Mouse (Mus musculus) bone marrow macrophage, adult 2 months (primary cell): ENCODE measurements around the gene Dst. TPM values are rescaled to one million over a fixed set of nuclear protein-coding genes. Genes with fewer than 3 reads are reported as not detected.

Experiments
- H3K27ac ChIP-seq: 2 replicates; pipeline ENCODE4 v1.5.1; 2012; ENCODE audit warnings: low read depth, low read length; ENCODE audit not compliant: insufficient read depth
- H3K4me1 ChIP-seq: 2 replicates; pipeline ENCODE4 v1.6.1; 2012; ENCODE audit warnings: low read length; ENCODE audit not compliant: control insufficient read depth, insufficient read depth
- H3K4me3 ChIP-seq: 2 replicates; pipeline ENCODE4 v1.5.1; 2012; ENCODE audit warnings: mild to moderate bottlenecking, low read length, moderate library complexity; ENCODE audit not compliant: insufficient read depth
- CTCF ChIP-seq: IDR thresholded peaks from 2 replicates; pipeline ENCODE4 v1.5.1; 2012; ENCODE audit warnings: low read depth, mild to moderate bottlenecking, low read length, moderate library complexity
- POLR2A ChIP-seq: IDR thresholded peaks from 2 replicates; pipeline ENCODE4 v1.6.1; 2012; ENCODE audit warnings: mild to moderate bottlenecking, low read depth, low read length, borderline replicate concordance
- polyA plus RNA-seq: library from polyadenylated mRNA; stranded (reverse); fragments of >200 nt; gene quantifications from 2 replicates; pipeline ENCODE4 v1.2.4, GENCODE M21; 2012; ENCODE audit not compliant: missing spikeins, insufficient read depth, insufficient read length

Dst gene
- polyA plus RNA-seq, 1 experiment, result 8.5 TPM

GRCm38 (mm10) chr1:34244678-34245077 is 336.7 kb downstream of the Dst start:
- Histone ChIP-seq H3K4me1 (no peaks in the 10 kb centered on the region), H3K4me3 (no peak overlapping the region), H3K27ac (no peak overlapping the region)
- TF ChIP-seq CTCF, result no peak
- no peak for TF ChIP-seq POLR2A

- Histone ChIP-seq H3K4me1 (no peaks in the 10 kb centered on the region), H3K4me3 (no peak overlapping the region), H3K27ac (no peak overlapping the region)
- TF ChIP-seq CTCF (no peak), POLR2A (no peak)
These were observed 338.1 kb downstream of the Dst start for GRCm38 (mm10) chr1:34245951-34246641.

- TF ChIP-seq CTCF (no peak), POLR2A (no peak)
- Histone ChIP-seq H3K27ac (no peak overlapping the region), H3K4me3 (no peak overlapping the region), H3K4me1 (no peaks in the 10 kb centered on the region)
These were observed 338.6 kb downstream of the Dst start for GRCm38 (mm10) chr1:34246642-34246987.

DNA sequence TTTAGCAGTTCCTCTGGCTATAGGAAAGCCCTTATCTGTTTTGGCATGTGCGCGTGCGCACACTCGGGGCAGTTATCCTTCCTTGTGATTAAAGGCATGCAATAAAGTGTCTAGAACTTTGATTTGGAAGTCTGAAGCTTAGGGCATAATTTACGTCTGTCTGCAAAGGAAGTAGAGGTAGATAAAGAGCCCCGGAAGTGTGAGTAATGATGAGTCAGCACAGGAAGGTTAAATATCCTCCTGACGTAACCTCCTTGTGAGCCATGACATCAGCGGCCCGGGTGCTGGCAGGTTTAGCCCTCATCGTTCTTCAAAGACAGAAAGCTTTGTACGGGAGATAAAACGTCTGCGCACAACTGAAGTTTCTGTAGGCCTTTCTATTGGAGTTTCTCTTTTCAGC is 343.1 kb downstream of the Dst start:
- no peak overlapping the region for H3K27ac ChIP-seq
- no peak for TF ChIP-seq CTCF
- no peak for TF ChIP-seq POLR2A
- H3K4me1 ChIP-seq, result no peaks in the 10 kb centered on the region
- no peak overlapping the region for H3K4me3 ChIP-seq

DNA sequence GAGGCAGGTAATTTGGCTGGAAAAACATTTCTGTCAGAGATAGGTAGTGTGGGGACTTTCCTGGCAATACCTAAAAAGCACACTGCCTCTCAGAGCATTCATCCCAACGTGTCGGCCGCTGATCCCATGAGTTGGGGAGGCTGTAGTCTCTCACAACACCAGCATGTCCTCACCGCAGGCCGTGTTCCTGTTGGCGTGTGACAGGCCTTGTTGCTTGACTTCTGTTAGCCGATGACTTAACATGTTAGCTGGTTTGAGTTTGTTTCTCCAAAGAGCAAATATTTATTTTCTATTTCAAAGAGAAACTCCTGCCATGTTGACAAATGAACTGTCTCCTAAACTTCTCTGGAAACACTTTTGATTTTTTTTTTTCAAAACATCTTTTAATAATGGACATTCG is 344.2 kb downstream of the Dst start:
- Histone ChIP-seq H3K4me1 (no peaks in the 10 kb centered on the region), H3K4me3 (no peak overlapping the region), H3K27ac (no peak overlapping the region)
- TF ChIP-seq CTCF (no peak), POLR2A (no peak)

DNA sequence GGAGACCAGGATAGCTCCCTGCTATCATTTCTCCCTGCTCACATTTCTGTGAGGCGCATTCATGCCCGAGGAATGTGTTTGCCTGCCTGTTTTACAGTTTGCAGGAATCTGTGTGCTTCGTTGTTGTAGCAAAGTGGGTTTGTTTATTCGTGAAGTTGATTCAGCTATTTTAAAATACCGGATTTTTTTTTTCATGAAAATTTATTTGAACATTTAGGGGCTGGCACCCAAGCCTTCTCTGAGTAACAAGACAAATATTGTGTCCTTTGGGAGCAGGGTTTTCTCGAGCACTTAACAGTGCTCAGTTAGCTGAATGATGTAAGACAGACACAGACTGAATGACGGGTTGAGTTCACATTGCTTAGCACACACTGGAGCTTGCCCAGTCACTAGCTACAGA is 345.9 kb downstream of the Dst start:
- H3K4me1 ChIP-seq, result no peaks in the 10 kb centered on the region
- TF ChIP-seq CTCF (no peak), POLR2A (no peak)
- no peak overlapping the region for H3K4me3 ChIP-seq
- no peak overlapping the region for H3K27ac ChIP-seq

DNA sequence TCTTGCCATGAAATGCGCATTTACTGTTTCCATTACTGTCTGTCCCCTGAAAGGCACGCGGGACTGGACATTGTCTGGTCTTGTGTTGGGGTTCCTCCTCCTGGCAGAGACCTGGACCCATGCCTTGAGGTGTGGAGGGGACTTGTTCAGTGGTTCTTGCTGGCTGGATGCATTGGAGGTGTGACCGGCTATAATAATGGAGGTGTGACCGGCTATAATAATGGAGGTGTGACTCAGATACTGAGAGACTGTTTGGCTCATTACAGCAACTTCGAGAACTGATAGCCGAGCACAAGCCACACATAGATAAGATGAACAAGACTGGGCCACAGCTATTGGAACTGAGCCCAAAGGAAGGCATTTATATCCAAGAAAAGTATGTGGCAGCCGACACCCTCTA is 351.9 kb downstream of the Dst start:
- H3K4me3 ChIP-seq, result no peak overlapping the region
- no peak overlapping the region for H3K27ac ChIP-seq
- no peaks in the 10 kb centered on the region for H3K4me1 ChIP-seq
- TF ChIP-seq POLR2A (no peak), CTCF (no peak)

DNA sequence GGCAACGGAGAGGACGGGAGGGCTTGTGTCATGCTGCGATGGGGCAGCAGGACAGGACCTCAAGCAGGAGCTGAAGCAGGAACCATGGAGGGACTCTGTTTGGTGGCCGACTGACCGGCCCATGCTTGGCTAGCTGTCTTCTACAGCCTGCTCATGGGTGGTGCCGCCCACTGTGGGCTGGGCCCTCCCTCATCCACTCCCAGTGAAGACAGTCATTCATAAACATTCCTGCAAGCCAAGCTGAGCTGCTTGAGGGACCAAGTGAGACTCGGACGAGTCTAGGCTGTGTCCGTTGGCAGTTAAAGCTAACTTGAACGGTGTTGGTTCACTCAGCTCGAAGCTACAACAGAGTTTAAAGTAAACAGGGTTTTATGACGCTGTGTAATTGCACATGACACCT is 353.0 kb downstream of the Dst start:
- no peaks in the 10 kb centered on the region for H3K4me1 ChIP-seq
- H3K27ac ChIP-seq, result no peak overlapping the region
- H3K4me3 ChIP-seq, result no peak overlapping the region
- no peak for TF ChIP-seq CTCF
- no peak for TF ChIP-seq POLR2A

DNA sequence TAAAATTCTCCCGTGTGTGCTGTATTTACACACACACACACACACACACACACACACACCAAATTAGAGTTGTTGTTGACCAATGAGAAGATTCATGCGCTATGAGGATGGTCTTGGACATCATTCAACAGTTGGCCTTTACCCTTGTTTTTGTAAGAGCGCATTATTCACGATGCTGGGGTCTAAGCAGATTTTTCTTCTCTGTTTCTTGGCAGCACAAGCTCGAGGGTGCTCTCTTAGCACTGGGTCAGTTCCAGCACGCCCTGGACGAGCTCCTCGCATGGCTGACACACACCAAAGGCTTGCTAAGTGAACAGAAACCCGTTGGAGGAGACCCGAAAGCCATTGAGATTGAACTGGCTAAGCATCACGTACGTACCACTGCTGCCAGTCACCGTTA is 360.5 kb downstream of the Dst start:
- TF ChIP-seq POLR2A, result no peak
- TF ChIP-seq CTCF, result no peak
- H3K4me3 ChIP-seq, result no peak overlapping the region

GRCm38 (mm10) chr1:34269578-34269977 is 361.6 kb downstream of the Dst start:
- no peak for TF ChIP-seq POLR2A
- TF ChIP-seq CTCF, result no peak
- H3K4me3 ChIP-seq, result no peak overlapping the region
- H3K4me1 ChIP-seq, result no peaks in the 10 kb centered on the region
- no peak overlapping the region for H3K27ac ChIP-seq

More for the DNA sequence above, 360.5 kb downstream of the Dst start:
- no peaks in the 10 kb centered on the region for H3K4me1 ChIP-seq
- H3K27ac ChIP-seq, result no peak overlapping the region

DNA sequence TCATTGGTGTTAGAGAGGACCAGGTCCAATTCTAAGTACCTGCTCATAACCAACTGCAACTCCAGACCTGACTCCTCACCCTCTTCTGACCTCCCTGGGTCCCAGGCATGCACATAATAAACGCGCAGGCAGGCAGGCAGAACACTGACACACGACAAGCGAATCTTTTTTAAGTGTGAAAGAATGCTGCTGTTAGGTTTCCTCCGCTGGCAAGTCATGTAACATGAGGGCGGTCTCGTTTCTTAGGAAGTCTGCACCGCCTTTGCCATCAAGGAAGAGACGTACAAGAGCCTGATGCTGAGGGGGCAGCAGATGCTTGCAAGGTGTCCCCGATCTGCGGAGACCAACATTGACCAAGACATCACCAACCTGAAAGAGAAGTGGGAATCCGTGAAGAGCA is 365.9 kb downstream of the Dst start:
- no peak overlapping the region for H3K4me3 ChIP-seq
- no peaks in the 10 kb centered on the region for H3K4me1 ChIP-seq
- no peak overlapping the region for H3K27ac ChIP-seq
- TF ChIP-seq POLR2A, result no peak
- no peak for TF ChIP-seq CTCF
